Mouse (Mus musculus) adrenal gland, postnatal 36 days (tissue): ENCODE results near the gene Agxt. TPM values are rescaled to one million over a fixed set of nuclear protein-coding genes. Genes with fewer than 3 reads are reported as not detected.
A peak's percentile ranks its signal among the peaks of the same experiment; 100 is the strongest.

ENCODE experiments used
- DNase-seq, 2 experiments: peaks; one replicate each; pipeline ENCODE4 v3.0.0; 2021; ENCODE audit warnings: mixed read lengths in 1 of 2
- long read RNA-seq, 2 experiments: library from polyadenylated mRNA; stranded (forward); transcript quantifications; one replicate each; pipeline ENCODE4 v2.0.0; 2021; ENCODE audit warnings: borderline sequencing depth in 2 of 2
- total RNA-seq, 2 experiments: library from RNA; stranded (reverse); gene quantifications; 2 replicates each; pipeline ENCODE4 v1.2.3; 2021

Gene Agxt
- not detected for total RNA-seq
- long read RNA-seq, experiment 1 = 0 reads
- long read RNA-seq, experiment 2, partial matches to known transcripts = 0 of 1 reads
- long read RNA-seq, experiment 2, other reads (novel, unspliced or antisense) = 0 of 1 reads

- DNase-seq = no peak
These were observed at the start of gene Agxt for GRCm38 (mm10) chr1:93135036-93135526. TSS of gene Agxt (plus strand) at chr1:93135240.

GRCm38 (mm10) chr1:93092582-93092981, 42.5 kb upstream of the Agxt start:
- DNase-seq = no peak

- peak; percentile 53 to 65 for DNase-seq
These were observed 36.1 kb upstream of the Agxt start for GRCm38 (mm10) chr1:93098956-93099355.

GRCm38 (mm10) chr1:93100243-93100575, 34.8 kb upstream of the Agxt start:
- peak; percentile 29 to 54 for DNase-seq

- DNase-seq = peak; percentile 23 to 66
These were observed 34.2 kb upstream of the Agxt start for GRCm38 (mm10) chr1:93100576-93101491.

- peak; percentile 62 to 76 for DNase-seq
These were observed 33.4 kb upstream of the Agxt start, which contains the start of gene Kif1a for GRCm38 (mm10) chr1:93101571-93102061. TSS of gene Kif1a (minus strand) at chr1:93101951.

GRCm38 (mm10) chr1:93102700-93103099, 32.3 kb upstream of the Agxt start:
- no peak for DNase-seq

- DNase-seq = peak; percentile 77 to 83
These were observed 20.2 kb upstream of the Agxt start for GRCm38 (mm10) chr1:93114713-93115463.

- no peak for DNase-seq
These were observed 19.6 kb upstream of the Agxt start for GRCm38 (mm10) chr1:93115471-93115870.

- no peak for DNase-seq
These were observed 16.2 kb upstream of the Agxt start for GRCm38 (mm10) chr1:93118816-93119215.

- DNase-seq = no peak
These were observed 11.7 kb upstream of the Agxt start for GRCm38 (mm10) chr1:93123179-93123854.

- peak in 1 of 2 experiments; percentile 19 for DNase-seq
These were observed 11.0 kb upstream of the Agxt start for GRCm38 (mm10) chr1:93124066-93124465.

GRCm38 (mm10) chr1:93125256-93125655, 9.8 kb upstream of the Agxt start:
- DNase-seq = peak in 1 of 2 experiments; percentile 13

- no peak for DNase-seq
These were observed 6.8 kb upstream of the Agxt start for GRCm38 (mm10) chr1:93128209-93128608.

GRCm38 (mm10) chr1:93128710-93129349, 6.2 kb upstream of the Agxt start:
- peak; percentile 63 to 73 for DNase-seq

- DNase-seq = no peak
These were observed 4.6 kb upstream of the Agxt start for GRCm38 (mm10) chr1:93130242-93130983.

GRCm38 (mm10) chr1:93132676-93133075, 2.4 kb upstream of the Agxt start:
- DNase-seq = peak in 1 of 2 experiments; percentile 10

- DNase-seq = peak in 1 of 2 experiments; percentile 44
These were observed 3.5 kb downstream of the Agxt start for GRCm38 (mm10) chr1:93138534-93138933.

- DNase-seq = no peak
These were observed 4.7 kb downstream of the Agxt start for GRCm38 (mm10) chr1:93139713-93140112.

GRCm38 (mm10) chr1:93142871-93143270, 7.8 kb downstream of the Agxt start:
- DNase-seq = peak in 1 of 2 experiments; percentile 42
